Mouse (Mus musculus) ES-E14 (cell line): ENCODE results near the gene Ppp1r9b.

Experiments used
- CHD2 ChIP-seq: IDR thresholded peaks from 2 replicates; pipeline ENCODE4 v1.6.1; 2014; ENCODE audit warnings: mild to moderate bottlenecking, low read depth, low read length, inconsistent platforms
- HCFC1 ChIP-seq: IDR thresholded peaks from 2 replicates; pipeline ENCODE4 v1.6.1; 2012; ENCODE audit warnings: low read length, inconsistent platforms, borderline replicate concordance; ENCODE audit not compliant: insufficient read depth
- ZC3H11A ChIP-seq: IDR thresholded peaks from 2 replicates; pipeline ENCODE4 v1.6.1; 2012; ENCODE audit warnings: low read depth, mild to moderate bottlenecking, inconsistent platforms, low read length, borderline replicate concordance
- ZNF384 ChIP-seq: IDR thresholded peaks from 2 replicates; pipeline ENCODE4 v1.6.1; 2012; ENCODE audit warnings: low read depth, low read length, inconsistent platforms

DNA sequence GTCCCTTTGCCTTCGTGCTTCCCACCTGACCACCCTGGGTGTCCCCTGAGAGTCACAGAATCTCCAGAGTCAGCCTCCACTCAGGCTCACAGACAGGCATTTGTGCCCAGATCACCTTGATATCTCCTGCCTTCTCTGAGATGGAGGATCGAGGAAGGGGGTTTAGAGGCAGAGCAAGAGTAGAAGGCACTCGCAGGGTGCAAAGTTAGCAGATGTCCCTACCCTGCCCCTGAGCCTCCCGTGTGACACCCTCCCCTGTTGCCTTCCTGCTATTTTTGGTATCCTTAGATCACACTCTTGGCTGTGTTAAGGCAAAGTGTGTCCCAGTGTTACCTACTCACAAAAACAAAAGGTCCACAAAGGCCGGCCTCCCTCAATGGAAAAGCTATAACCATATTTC, 14.6 kb upstream of the Ppp1r9b start, which contains the start of gene Sgca:
- TF ChIP-seq CHD2 (no peak), ZNF384 (no peak), HCFC1 (no peak), ZC3H11A (no peak)
